Mouse (Mus musculus) common myeloid progenitor, adult 5-6 weeks (primary cell): Measurements from ENCODE around the gene Gm19684. TPM values are rescaled to one million over a fixed set of nuclear protein-coding genes. Genes with fewer than 3 reads are reported as not detected.
"Not testable (repeated sequence)": the region's sequence is repeated elsewhere in the genome, so short reads cannot be mapped to it uniquely, and the experiment has no call there.

ENCODE experiments used
- ATAC-seq: replicated peaks from 2 replicates; pipeline ENCODE4 v1.8.0; 2016; ENCODE audit warnings: low read depth, mild to moderate bottlenecking, moderate TSS enrichment, inconsistent platforms; ENCODE audit not compliant: poor library complexity, severe bottlenecking
- total RNA-seq: library from RNA; stranded (forward); fragments of 200-1000, 187-1606 nt; gene quantifications from 2 replicates; pipeline ENCODE4 v1.2.3, GENCODE M21; 2017

Gene Gm19684
- total RNA-seq, result 0.96 TPM in 1 of 2 replicates, not detected in the other

- peak; percentile 94 for ATAC-seq
Measured at GRCm38 (mm10) chr17:36121352-36122020, at the start of gene Gm19684. Gene Gm19684 (plus strand): TSS chr17:36121678.

GRCm38 (mm10) chr17:36081901-36082300 is 39.6 kb upstream of the Gm19684 start:
- ATAC-seq, result not testable (repeated sequence)

GRCm38 (mm10) chr17:36082519-36083232 is 38.8 kb upstream of the Gm19684 start:
- ATAC-seq, result not testable (repeated sequence)

- ATAC-seq, result peak; percentile 72; the same call in 1 of the 2 replicates
Measured at GRCm38 (mm10) chr17:36083266-36083869, 38.1 kb upstream of the Gm19684 start.

- ATAC-seq, result peak; percentile 46; the same call in 1 of the 2 replicates
Measured at GRCm38 (mm10) chr17:36083870-36084451, 37.5 kb upstream of the Gm19684 start.

- not testable (repeated sequence) for ATAC-seq
Measured at GRCm38 (mm10) chr17:36085976-36086375, 35.5 kb upstream of the Gm19684 start.

GRCm38 (mm10) chr17:36091933-36092332 is 29.5 kb upstream of the Gm19684 start:
- ATAC-seq, result not testable (repeated sequence)

- ATAC-seq, result not testable (repeated sequence)
Measured at GRCm38 (mm10) chr17:36092520-36092919, 29.0 kb upstream of the Gm19684 start.

- ATAC-seq, result no peak
Measured at GRCm38 (mm10) chr17:36093936-36094335, 27.5 kb upstream of the Gm19684 start.

GRCm38 (mm10) chr17:36099603-36100002 is 21.9 kb upstream of the Gm19684 start:
- ATAC-seq, result not testable (repeated sequence)

- ATAC-seq, result not testable (repeated sequence)
Measured at GRCm38 (mm10) chr17:36102091-36102490, 19.4 kb upstream of the Gm19684 start.

GRCm38 (mm10) chr17:36110129-36110528 is 11.3 kb upstream of the Gm19684 start:
- ATAC-seq, result not testable (repeated sequence)

GRCm38 (mm10) chr17:36110641-36111509 is 10.6 kb upstream of the Gm19684 start:
- peak; percentile 86 for ATAC-seq

GRCm38 (mm10) chr17:36111510-36111868 is 10.0 kb upstream of the Gm19684 start:
- ATAC-seq, result peak; percentile 82

GRCm38 (mm10) chr17:36113979-36114593 is 7.4 kb upstream of the Gm19684 start:
- ATAC-seq, result peak; percentile 59

GRCm38 (mm10) chr17:36116545-36116944 is 4.9 kb upstream of the Gm19684 start:
- not testable (repeated sequence) for ATAC-seq

GRCm38 (mm10) chr17:36120839-36121238 is 639 bp upstream of the Gm19684 start:
- ATAC-seq, result peak; percentile 29; the same call in 1 of the 2 replicates

GRCm38 (mm10) chr17:36124111-36124510 is 2.6 kb downstream of the Gm19684 start:
- ATAC-seq, result not testable (repeated sequence)

GRCm38 (mm10) chr17:36128525-36128924 is 7.0 kb downstream of the Gm19684 start:
- not testable (repeated sequence) for ATAC-seq
